Mouse (Mus musculus) left cerebral cortex, postnatal 10 days (tissue): Measurements from ENCODE around the gene Tmem192. TPM values are rescaled to one million over a fixed set of nuclear protein-coding genes. Genes with fewer than 3 reads are reported as not detected.

ENCODE experiments used
- DNase-seq, 2 experiments: peaks; one replicate each; pipeline ENCODE4 v3.0.0; 2021 to 2022; ENCODE audit warnings: low spot score in 2 of 2, mixed read lengths in 1 of 2; ENCODE audit errors: extremely low spot score in 1 of 2
- intact Hi-C: fragments of 180-260 bp; cut with DNase I; formaldehyde crosslinking; loops from one replicate; pipeline ENCODE4 v1.15.1; 2025
- total RNA-seq, 2 experiments: library from RNA; stranded (reverse); gene quantifications; 2 replicates each; pipeline ENCODE4 v1.2.3; 2021

The Tmem192 gene
- 10 to 100 TPM; 14.7 to 15.0 TPM for total RNA-seq

DNA sequence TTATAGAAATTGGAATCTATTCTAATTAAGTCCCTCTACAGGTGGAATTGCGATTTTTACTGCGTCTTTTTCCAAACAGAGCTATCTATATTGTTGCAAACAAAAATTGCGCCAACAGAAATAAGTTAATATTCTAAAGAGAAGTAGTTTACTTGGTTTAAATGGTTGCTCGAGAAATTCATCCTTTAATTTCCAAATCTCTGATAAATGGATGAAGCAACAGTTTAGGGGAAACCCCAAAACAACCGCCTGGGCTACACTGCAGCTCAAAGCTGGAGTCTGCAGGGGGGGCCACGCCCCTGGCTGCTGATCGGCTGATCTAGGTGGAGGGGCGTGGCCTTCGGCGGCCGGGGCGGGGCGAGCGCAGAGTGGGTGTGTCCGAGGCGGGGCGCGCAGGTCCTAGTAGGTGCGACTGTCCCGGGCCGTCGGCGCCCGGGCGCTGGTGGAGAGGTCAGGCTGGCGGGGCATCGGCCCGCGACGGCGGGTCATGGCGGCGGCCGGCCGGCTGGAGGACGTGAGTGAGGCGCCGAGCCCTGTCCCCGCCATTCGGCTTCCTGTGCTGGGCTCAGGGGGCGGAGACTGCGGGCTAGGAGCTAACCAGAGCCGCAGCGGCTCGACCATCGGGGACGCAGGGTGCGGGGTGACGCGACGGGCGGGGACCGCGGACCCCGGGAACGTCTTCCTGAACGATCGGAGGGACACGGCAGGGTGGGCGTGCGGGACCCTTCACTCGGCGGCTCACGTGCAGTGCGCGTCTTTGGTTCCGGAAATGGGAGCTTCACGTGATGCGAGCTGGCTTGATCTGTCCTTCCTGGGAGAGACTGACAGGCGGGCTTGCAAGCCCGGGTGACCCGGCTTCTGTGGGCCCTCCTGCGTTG, at the start of gene Tmem192:
Gene Tmem192 (plus strand): TSS at position 366 of the 878 bp plus-strand sequence.
- peak; percentile 86 to 94 for DNase-seq
- intact Hi-C loops, result loop anchor here (10.0 kb wide), 1 partner anchor 922 kb away; no protein-coding TSS in a partner anchor

- intact Hi-C loops, result no loop called here
- DNase-seq, result no peak
Observed at GRCm38 (mm10) chr8:64898710-64899109, 48.3 kb upstream of the Tmem192 start.

DNA sequence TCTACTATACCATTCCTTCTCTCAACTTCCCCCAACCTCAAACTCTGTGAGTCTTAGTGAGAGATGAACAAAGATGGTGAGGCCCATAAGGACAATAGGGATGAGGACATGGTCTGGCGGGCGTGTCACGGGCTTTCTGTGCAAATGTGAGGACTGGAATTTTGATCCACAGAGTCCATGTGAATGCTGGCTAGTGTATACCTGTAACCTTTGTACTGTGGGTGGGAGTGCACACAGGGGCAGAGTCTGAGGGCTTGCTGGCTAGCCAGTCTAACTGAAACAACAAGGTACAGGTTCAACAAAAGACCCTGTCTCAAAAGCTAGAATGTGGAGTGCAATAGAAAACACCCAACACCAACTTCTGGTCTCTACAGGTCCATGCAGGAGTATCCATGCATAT, 46.3 kb upstream of the Tmem192 start:
- DNase-seq, result no peak
- intact Hi-C loops, result no loop called here

- intact Hi-C loops, result no loop called here
- no peak for DNase-seq
Observed at GRCm38 (mm10) chr8:64901527-64902156, 45.3 kb upstream of the Tmem192 start.

DNA sequence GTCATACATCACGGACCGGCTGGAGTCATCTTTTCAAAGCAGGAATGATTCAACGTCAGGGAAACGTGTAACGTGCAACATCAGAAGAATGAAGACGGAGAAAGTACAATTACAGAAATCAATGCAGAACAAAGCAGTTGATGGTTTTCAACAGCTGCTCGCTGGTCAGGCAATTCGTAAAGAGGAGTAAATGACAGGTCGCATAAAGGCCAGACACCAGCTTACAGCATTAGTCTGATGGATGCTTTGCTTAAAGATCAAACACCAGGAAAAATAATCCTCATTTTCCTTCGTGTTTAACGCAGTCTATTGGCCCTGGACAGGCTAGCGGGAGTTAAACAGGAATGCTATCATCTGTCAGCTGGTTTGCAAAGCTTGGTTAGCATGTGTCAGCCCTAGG, 44.8 kb upstream of the Tmem192 start:
- intact Hi-C loops, result no loop called here
- DNase-seq, result no peak

DNA sequence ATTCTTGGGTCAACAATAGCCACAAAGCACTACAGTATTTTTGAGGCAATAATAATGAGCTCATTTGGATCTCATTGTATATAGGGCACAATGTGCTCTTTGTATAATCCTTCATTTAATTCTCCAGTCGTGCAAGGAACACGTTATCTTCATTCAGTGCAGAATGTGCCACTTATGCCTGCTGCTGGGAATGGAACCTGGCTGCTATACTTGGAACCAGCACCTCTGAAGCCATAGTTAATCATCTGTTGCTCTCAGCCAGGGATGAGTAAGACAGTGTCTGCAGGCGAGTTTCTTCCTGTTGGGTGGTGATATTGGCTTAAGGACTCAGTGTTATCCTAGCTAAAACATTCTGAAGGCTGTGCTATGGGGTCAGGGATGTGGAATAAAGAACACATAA, 43.2 kb upstream of the Tmem192 start:
- DNase-seq, result no peak
- intact Hi-C loops, result no loop called here

- no peak for DNase-seq
- intact Hi-C loops, result no loop called here
Observed at GRCm38 (mm10) chr8:64910026-64910425, 37.0 kb upstream of the Tmem192 start.

DNA sequence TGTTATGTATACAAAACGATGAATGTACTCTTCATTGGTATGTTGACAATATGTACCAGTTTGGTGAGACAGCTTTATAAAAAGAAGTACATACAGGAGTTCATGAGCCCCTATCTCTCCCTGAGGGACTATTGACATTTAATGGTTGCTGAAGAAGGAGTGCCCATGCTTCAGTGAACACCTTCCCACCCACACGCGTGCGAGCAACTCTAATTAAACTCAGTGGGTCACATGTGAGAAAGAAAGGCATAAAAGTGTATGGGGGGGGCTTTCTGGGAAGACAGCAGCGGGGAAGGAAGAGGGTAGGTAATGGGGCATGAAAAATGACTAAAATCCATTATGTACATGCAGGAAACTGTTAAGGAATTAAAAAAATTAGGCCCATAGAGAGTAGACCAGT, 30.2 kb upstream of the Tmem192 start:
- intact Hi-C loops, result no loop called here
- no peak for DNase-seq

DNA sequence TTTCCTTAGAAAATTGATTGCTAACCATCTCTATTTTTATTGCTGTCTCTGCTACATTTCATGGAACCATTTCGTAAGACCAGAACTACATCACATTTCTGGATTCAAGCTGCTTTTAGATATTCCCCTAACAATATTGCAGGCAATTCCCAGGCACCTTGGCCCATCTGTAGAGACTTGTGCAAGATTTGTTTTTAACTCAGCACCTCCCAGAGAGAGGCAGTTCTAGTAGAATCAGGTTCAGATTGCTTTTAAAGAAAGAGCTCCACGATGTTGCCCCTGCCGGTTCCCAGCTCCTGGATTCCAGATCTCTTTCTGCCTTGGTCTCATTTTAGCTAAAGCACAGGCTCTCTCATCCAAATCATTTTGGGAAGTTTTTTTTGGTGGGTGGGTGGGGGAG, 23.7 kb upstream of the Tmem192 start:
- DNase-seq, result no peak
- intact Hi-C loops, result loop anchor here (5.0 kb wide), 1 partner anchor 76 kb away; no protein-coding TSS in a partner anchor

DNA sequence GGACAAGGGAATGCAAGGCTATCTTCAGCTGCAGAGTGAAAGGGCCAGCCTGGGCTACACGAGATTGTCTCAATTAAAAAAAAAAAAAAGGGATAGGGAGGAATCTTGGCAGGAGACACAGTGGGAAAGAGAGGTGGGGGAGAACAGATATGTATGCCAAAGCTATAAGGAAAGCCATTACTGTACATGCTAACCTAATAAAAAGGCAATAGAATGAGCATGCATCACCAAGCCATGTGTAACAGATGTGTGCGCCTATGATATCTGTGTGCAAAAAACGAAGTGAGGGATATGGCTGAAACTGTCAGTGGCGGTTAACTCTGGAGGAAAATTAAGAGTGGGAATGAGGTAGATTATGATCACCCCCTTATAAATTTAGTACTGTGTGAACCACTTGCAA, 21.2 kb upstream of the Tmem192 start:
- no peak for DNase-seq
- intact Hi-C loops, result loop anchor here (5.0 kb wide), 1 partner anchor 43 kb away; no protein-coding TSS in a partner anchor

DNA sequence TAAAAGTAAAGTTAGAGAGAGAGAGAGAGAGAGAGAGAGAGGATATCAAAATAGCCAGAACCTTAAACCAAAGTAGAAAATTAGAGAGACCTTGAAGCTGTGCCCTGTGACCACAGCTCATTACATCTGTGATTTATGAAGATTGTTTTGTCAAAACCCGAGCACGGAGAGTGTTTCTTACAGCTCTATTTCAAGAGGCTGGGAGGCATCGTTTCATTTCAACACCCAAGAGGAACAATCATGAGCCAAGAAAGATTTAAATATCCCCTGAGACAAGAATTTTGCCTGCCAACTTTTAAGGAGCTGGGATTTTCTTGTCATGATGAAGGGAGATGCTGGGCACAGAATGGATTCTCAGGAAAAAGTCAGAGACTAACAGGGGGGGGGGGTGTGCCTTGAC, 20.6 kb upstream of the Tmem192 start:
- intact Hi-C loops, result loop anchor here (5.0 kb wide), 1 partner anchor 44 kb away; no protein-coding TSS in a partner anchor
- peak in 1 of 2 experiments; percentile 64 for DNase-seq

DNA sequence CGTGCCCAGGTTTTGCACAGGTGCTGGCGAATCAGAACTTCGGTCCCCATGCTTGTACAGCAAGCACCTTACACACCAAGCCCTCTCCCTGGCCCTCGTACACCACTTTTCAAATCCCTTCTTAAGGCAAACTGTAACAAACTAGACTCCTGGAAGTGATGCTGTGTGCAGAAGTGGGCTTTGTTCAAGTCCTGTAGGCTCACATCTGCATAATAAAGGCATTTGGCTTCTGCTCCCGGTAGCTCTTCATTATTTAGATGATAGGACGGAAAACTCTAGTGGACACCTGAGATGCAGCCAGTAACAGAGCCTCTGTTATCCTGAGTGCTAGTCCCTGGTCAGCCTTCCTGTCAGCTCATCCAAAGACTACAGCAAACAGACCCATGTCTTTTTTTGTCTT, 18.0 kb upstream of the Tmem192 start:
- intact Hi-C loops, result loop anchor here (5.0 kb wide), 1 partner anchor 47 kb away; no protein-coding TSS in a partner anchor
- DNase-seq, result no peak

DNA sequence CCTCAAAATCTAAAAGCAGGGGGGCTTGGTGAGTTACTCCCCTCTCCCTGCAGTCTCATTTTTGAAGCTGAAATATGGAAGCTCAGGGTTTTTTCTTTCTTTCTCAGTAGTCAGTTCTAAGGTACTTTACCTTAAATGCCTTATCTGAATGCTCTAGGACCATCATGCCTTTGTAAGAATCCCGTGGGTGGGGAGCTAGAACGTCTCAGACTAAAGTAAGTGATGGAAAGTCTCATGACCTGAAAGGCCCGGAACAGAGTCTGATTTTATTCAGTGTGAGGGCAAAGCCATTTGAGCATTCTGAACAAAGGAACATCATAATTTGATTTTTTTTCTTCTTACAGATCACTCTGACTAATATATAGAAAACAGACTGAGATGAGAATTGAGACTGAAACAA, 12.0 kb upstream of the Tmem192 start:
- intact Hi-C loops, result no loop called here
- DNase-seq, result no peak

- intact Hi-C loops, result loop anchor here (2.0 to 10.0 kb wide), 4 partner anchors 94 to 916 kb away; no protein-coding TSS in a partner anchor
- no peak for DNase-seq
Observed at GRCm38 (mm10) chr8:64941019-64941418, 6.0 kb upstream of the Tmem192 start.

GRCm38 (mm10) chr8:64941495-64941894, 5.5 kb upstream of the Tmem192 start:
- intact Hi-C loops, result loop anchor here (2.0 to 10.0 kb wide), 4 partner anchors 94 to 917 kb away; no protein-coding TSS in a partner anchor
- peak; percentile 75 to 81 for DNase-seq

DNA sequence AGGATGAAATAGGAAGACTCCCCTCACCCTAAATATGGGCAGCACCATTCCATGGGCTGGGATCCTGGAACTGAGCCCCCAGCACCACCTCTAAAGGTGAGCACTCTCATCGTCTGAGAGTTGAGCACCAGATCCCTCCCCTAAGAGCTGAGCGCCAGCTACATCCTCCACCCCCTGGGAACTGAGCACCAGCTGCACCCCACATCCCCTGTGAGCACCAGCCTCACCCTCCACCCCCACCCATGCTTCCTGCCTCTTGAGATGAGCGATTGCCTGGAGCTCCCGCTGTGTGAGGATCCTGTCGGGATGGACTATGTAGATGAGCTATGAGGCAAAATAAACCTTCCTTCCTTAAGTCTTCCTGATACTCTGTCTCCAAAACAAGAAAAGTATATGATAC, 4.0 kb upstream of the Tmem192 start:
- intact Hi-C loops, result loop anchor here (5.0 to 10.0 kb wide), 3 partner anchors 96 to 918 kb away; no protein-coding TSS in a partner anchor
- DNase-seq, result peak in 1 of 2 experiments; percentile 28

DNA sequence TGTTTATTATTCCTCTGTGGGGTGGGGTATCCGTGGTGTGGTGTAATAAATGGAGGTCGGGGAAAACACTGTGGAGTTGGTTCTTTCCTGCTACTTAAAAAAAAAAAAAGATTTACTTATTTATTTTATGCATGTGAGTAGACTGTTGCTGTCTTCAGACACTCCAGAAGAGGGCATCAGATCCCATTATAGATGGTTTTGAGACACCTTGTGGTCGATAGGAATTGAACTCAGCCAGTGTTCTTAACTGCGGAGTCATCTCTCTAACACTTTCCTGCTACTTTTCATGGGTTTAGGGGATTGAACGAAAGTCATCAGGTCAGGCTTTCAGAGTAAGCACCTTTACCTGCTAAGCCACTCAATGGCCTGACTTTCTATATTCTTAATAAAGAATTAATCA, 2.2 kb upstream of the Tmem192 start:
- intact Hi-C loops, result loop anchor here (5.0 to 10.0 kb wide), 3 partner anchors 98 to 920 kb away; no protein-coding TSS in a partner anchor
- DNase-seq, result no peak

DNA sequence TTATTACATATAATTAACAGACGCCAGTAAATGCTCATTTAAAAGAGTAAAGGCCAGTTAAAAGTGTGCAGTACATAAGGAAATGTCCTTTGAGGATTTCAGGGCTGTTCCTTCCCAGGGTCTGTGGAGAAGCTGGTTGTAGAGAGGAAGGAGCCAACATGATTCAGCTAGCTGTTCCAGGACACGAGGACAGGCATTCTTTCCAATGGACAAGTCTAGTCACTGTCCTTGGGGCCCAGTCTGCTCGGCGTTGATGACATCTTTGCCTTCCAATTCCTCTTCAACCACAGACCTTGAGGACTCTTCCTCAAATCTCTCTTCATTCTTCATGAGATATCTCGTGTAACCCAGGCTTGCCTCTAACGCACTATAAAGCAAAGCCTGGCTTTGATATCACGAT, 1.4 kb upstream of the Tmem192 start:
- DNase-seq, result no peak
- intact Hi-C loops, result loop anchor here (10.0 kb wide), 1 partner anchor 921 kb away; no protein-coding TSS in a partner anchor

- DNase-seq, result no peak
- intact Hi-C loops, result loop anchor here (10.0 kb wide), 1 partner anchor 922 kb away; no protein-coding TSS in a partner anchor
Observed at GRCm38 (mm10) chr8:64946441-64946819, 555 bp upstream of the Tmem192 start.

DNA sequence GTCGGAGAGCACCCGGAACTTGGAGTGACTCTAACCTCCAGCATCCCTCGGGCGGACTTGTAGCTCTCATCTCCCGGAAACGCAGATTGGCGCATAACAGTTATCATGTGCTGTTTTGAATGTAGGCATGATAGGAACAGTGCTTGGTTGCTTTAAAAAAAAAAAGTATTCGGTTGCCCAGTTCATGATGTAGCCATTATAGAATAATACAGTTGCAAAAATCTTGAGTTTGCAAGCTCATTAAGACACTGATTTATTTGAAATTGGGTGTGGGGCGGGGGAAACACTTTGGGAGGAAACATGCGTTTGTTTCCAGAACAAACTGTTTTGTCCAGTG, 681 bp downstream of the Tmem192 start:
- intact Hi-C loops, result loop anchor here (10.0 kb wide), 1 partner anchor 923 kb away; no protein-coding TSS in a partner anchor
- DNase-seq, result no peak
